Mouse (Mus musculus): Measurements from ENCODE around the gene Olfr694. TPM values are rescaled to one million over a fixed set of nuclear protein-coding genes. Genes with fewer than 3 reads are reported as not detected.
"Not testable (repeated sequence)": the region's sequence is repeated elsewhere in the genome, so short reads cannot be mapped to it uniquely, and the experiment has no call there.

The Olfr694 gene
- not detected in 2 replicates for polyA plus RNA-seq (2016; fragmentation: Nextera tagmentation; extraction: Ambion mirVana)

DNA sequence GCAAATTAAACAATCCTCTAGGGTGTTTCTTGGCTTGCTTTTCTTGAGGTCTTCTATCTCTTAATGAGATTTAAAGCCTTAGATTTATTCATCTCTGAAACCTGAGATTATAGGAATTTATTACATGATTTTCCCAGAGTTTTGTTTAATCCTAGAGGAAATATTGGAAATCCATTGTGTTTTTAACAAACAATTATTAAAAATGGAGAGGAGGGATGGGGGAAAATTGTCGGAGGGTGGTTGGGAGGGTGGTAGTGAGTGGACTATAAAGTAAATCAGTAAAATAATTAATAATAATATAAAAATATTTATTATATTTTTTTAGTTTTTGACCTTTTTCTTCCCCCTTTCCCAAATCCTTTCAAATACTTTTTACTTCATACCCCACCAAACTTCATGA, at the start of gene Olfr694:
Olfr694 (minus strand) TSS at position 101 of the 400 bp plus-strand sequence.
- ATAC-seq (ENCODE audit: low FRiP score, low read depth): no peak
- H3K4me3 ChIP-seq: no peak within 1 kb of the TSS
- no peaks in the 10 kb centered on the region for H3K4me1 ChIP-seq
- no peaks in the 10 kb centered on the region for H3K27me3 ChIP-seq
- H3K27ac ChIP-seq (replicated peaks): no peak within 1 kb of the TSS
- H3K9ac ChIP-seq (replicated peaks): no peak within 1 kb of the TSS
- H3K9me3 ChIP-seq: no peaks in the 10 kb centered on the region
- H3K36me3 ChIP-seq: no peaks in the 10 kb centered on the region
- 87% methylated on average over 1 of the region's 1 CpGs for WGBS
- no peak within 1 kb of the TSS for H3K4me2 ChIP-seq (replicated peaks)

DNA sequence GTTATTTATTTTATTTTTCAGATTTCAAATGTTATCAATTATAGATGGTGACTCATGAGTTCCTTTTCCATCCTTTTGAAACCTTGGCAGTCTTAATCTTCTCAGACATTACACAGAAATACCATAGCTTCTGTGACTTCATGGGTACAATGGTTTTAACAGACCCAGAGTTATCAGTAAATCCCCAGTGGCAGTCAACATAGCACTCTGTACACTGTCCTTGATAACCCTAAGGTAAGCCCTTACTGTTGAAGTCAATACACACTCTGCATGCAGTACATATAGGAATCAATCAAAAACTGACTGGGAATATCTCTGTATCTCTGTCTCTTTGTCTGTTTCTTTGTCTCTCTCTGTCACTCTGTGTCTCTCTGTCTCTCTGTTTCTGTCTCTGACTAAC, 45.4 kb upstream of the Olfr694 start:
- H3K9ac ChIP-seq (replicated peaks): no peak overlapping the region
- H3K9me3 ChIP-seq: no peaks in the 10 kb centered on the region
- no peaks in the 10 kb centered on the region for H3K27me3 ChIP-seq
- H3K27ac ChIP-seq (replicated peaks): no peak overlapping the region
- no peak for ATAC-seq (ENCODE audit: low FRiP score, low read depth)
- no peak overlapping the region for H3K4me3 ChIP-seq
- H3K36me3 ChIP-seq: no peaks in the 10 kb centered on the region
- no peak overlapping the region for H3K4me2 ChIP-seq (replicated peaks)
- no peaks in the 10 kb centered on the region for H3K4me1 ChIP-seq

DNA sequence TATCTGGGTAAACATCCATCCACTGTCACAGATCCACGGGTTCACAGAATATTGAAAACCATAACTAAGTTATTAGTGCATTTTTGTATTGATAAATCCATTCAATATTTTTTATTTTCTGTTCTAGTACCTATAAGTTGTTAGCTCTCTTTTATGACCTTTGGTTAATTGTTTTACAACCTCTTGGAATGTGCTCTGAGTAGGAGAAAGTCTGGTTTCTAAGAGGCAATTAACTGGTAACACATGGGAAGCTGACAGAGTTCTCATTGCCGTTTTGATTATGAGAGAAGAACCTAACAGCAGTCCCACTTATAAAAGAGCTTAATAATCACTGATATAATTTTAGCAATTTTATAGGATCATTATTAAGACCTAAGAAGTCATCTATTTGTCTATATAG, 42.1 kb upstream of the Olfr694 start:
- Histone ChIP-seq H3K27ac (replicated peaks) (no peak overlapping the region), H3K4me1 (no peaks in the 10 kb centered on the region), H3K9ac (replicated peaks) (no peak overlapping the region), H3K9me3 (no peaks in the 10 kb centered on the region), H3K36me3 (no peaks in the 10 kb centered on the region), H3K4me2 (replicated peaks) (no peak overlapping the region), H3K27me3 (no peaks in the 10 kb centered on the region), H3K4me3 (no peak overlapping the region)
- no peak for ATAC-seq (ENCODE audit: low FRiP score, low read depth)
- WGBS: 83% methylated on average over 2 of the region's 2 CpGs

DNA sequence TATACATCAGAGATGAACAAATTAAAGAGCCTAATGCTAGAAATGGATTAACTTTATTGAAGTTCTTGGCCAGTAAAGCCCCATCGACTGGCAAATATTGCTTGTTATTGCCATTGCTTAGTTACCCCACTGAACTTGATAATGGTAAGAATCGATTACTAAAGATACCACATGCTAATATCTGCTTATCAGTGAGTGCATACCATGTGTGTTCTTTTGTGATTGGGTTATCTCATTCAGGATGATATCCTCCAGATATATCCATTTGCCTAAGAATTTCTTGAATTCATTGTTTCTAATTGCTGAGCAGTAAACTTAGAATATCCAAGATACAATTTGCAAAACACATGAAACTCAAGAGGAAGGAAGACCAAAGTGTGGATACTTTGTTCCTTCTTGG, 34.0 kb upstream of the Olfr694 start:
- H3K4me3 ChIP-seq; H3K4me1 ChIP-seq; H3K9ac ChIP-seq (replicated peaks); H3K4me2 ChIP-seq (replicated peaks); H3K27me3 ChIP-seq; H3K9me3 ChIP-seq; ATAC-seq (ENCODE audit: low FRiP score, low read depth); H3K36me3 ChIP-seq; H3K27ac ChIP-seq (replicated peaks): not testable (repeated sequence)
- 91% methylated on average over 2 of the region's 2 CpGs for WGBS

DNA sequence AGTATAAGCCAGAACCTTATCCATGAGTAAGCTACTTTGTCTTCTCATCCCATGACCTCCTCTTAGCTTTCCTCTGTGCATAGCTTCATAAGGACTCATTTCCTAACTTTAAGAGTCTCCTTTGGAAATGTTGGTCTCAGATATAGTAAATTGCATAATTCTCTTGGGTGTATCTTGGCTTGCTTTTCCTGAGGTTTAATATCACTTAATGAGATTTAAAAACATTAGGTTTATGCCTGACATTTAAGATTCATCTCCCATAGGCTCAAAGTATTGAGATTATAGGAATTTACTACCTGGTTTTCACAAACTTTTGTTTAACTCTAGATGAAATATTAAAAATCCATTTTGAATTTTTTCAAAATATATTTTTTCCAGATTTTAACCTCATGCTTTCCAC, 24.7 kb upstream of the Olfr694 start, which contains the start of gene Olfr695:
Olfr695 (minus strand) TSS at position 101 of the 400 bp plus-strand sequence.
- no peak within 1 kb of the TSS for H3K9ac ChIP-seq (replicated peaks)
- H3K4me2 ChIP-seq (replicated peaks): no peak within 1 kb of the TSS
- no peaks in the 10 kb centered on the region for H3K36me3 ChIP-seq
- no peaks in the 10 kb centered on the region for H3K4me1 ChIP-seq
- no peak within 1 kb of the TSS for H3K4me3 ChIP-seq
- no peaks in the 10 kb centered on the region for H3K9me3 ChIP-seq
- H3K27me3 ChIP-seq: no peaks in the 10 kb centered on the region
- ATAC-seq (ENCODE audit: low FRiP score, low read depth): no peak
- H3K27ac ChIP-seq (replicated peaks): no peak within 1 kb of the TSS

DNA sequence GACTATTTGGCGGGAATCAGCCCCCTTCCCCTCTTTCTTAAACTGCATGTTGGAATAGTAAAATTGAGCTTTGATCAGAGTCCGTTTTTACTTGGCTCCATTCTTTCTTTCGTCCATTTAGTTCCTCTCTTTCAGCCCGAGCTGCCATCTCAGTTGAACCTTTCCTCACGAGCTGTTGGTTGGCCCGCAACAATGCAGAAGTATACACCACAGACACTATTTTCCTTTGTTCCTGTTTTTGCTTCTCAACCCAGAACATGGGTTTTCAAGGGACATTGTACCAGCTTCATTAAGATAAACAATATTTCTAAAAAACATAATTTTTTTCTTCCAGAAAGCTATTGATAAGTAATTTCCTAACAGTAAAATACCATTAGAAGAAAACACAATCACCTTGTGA, 19.8 kb upstream of the Olfr694 start:
- no peak overlapping the region for H3K4me2 ChIP-seq (replicated peaks)
- H3K9me3 ChIP-seq: no peaks in the 10 kb centered on the region
- H3K4me1 ChIP-seq: no peaks in the 10 kb centered on the region
- ATAC-seq (ENCODE audit: low FRiP score, low read depth): no peak
- no peaks in the 10 kb centered on the region for H3K36me3 ChIP-seq
- 84% methylated on average over 6 of the region's 6 CpGs for WGBS
- H3K4me3 ChIP-seq: no peak overlapping the region
- no peak overlapping the region for H3K9ac ChIP-seq (replicated peaks)
- H3K27ac ChIP-seq (replicated peaks): no peak overlapping the region
- H3K27me3 ChIP-seq: no peaks in the 10 kb centered on the region

DNA sequence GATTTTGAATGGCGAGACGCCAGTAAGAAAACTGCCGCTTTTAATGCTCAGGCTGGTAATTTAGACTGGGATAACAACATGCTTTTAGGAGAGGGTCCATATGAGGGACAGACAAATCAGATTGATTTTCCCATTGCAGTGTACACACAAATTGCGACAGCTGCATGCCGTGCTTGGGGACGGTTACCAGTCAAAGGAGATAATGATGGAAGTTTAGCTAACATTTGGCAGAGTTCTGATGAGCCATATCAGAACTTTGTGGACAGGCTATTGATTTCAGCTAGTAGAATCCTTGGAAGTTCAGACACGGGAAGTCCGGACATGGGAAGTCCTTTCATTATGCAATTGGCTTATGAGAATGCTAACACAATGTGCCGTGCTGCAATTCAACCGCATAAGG, 16.1 kb upstream of the Olfr694 start:
- not testable (repeated sequence) for H3K4me2 ChIP-seq (replicated peaks); H3K4me3 ChIP-seq; H3K4me1 ChIP-seq; ATAC-seq (ENCODE audit: low FRiP score, low read depth); H3K36me3 ChIP-seq; H3K27ac ChIP-seq (replicated peaks); H3K9ac ChIP-seq (replicated peaks); H3K27me3 ChIP-seq; H3K9me3 ChIP-seq
- WGBS: 83% methylated on average over 10 of the region's 10 CpGs

DNA sequence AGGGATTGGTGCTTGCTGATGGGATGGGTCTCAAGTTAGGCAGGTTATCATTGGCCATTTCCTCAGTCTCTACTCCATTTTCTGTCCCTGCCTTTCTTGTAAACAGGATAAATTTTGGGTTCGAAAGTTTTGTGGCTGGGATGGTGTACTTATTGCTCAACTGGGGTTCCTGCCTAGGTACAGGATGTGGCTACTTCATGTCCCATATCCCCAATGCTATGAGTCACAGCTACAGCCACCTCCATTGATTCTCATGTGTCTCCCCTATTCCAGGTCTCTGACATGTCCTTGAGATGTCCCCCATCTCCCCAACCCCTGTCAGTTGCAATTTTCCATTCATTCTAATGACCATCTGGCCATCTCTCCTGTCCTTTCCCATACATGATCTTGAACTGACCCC, 5.3 kb upstream of the Olfr694 start:
- H3K4me1 ChIP-seq: no peaks in the 10 kb centered on the region
- H3K9ac ChIP-seq (replicated peaks): no peak overlapping the region
- no peaks in the 10 kb centered on the region for H3K36me3 ChIP-seq
- no peak overlapping the region for H3K4me3 ChIP-seq
- no peak overlapping the region for H3K27ac ChIP-seq (replicated peaks)
- ATAC-seq (ENCODE audit: low FRiP score, low read depth): no peak
- H3K27me3 ChIP-seq: no peaks in the 10 kb centered on the region
- 0 out of 2 replicates have a peak, but pooled peaks cover 6% of the 10 kb centered on the region for H3K9me3 ChIP-seq
- no peak overlapping the region for H3K4me2 ChIP-seq (replicated peaks)
- WGBS: 71% methylated on average over 1 of the region's 1 CpGs

DNA sequence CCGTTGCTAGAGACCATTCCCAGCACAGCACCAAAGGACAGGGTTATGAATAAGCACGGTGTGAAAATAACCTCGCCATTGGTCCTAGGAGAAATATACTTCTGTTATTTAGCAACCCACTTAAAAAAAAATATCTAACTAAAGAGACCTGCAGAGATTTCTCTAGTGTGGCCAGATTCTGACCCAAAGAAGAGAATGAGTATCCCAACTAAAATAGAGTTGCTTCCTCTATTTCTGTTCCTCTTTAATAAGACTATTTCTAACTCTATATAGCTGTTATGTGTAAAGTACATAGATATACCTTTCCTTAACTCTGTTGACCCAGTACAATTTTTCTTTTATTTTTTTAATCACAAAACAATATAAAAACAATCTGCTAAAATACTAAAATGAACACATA, 1.4 kb upstream of the Olfr694 start:
- Histone ChIP-seq H3K9ac (replicated peaks) (no peak overlapping the region), H3K4me1 (no peaks in the 10 kb centered on the region), H3K4me2 (replicated peaks) (no peak overlapping the region), H3K27ac (replicated peaks) (no peak overlapping the region), H3K4me3 (no peak overlapping the region), H3K36me3 (no peaks in the 10 kb centered on the region), H3K27me3 (no peaks in the 10 kb centered on the region), H3K9me3 (no peaks in the 10 kb centered on the region)
- ATAC-seq (ENCODE audit: low FRiP score, low read depth): no peak
- 88% methylated on average over 3 of the region's 3 CpGs for WGBS

DNA sequence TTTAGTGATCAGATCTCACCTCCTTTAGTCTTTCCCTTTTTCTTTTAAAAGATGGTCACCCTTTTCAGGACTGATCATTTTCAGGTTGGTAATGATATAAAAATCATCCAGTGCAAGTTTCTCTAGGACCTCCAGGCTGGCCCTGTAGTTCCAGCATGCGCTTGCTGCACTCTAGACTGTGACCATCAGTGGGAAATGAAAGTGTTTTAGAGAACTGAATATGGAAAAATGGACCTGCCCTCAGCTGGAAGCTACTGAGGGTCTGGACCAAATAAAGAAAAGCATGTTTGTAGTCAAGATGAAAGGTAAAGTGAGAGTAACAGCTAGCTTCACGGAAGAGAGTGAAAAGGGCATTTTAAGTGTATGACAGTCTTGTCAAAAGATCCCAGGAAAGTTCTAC, 6.2 kb downstream of the Olfr694 start:
- no peak overlapping the region for H3K27ac ChIP-seq (replicated peaks)
- H3K4me2 ChIP-seq (replicated peaks): no peak overlapping the region
- no peaks in the 10 kb centered on the region for H3K4me1 ChIP-seq
- no peaks in the 10 kb centered on the region for H3K9me3 ChIP-seq
- 88% methylated on average over 2 of the region's 2 CpGs for WGBS
- ATAC-seq (ENCODE audit: low FRiP score, low read depth): no peak
- H3K4me3 ChIP-seq: no peak overlapping the region
- H3K9ac ChIP-seq (replicated peaks): no peak overlapping the region
- H3K27me3 ChIP-seq: no peaks in the 10 kb centered on the region
- H3K36me3 ChIP-seq: no peaks in the 10 kb centered on the region

DNA sequence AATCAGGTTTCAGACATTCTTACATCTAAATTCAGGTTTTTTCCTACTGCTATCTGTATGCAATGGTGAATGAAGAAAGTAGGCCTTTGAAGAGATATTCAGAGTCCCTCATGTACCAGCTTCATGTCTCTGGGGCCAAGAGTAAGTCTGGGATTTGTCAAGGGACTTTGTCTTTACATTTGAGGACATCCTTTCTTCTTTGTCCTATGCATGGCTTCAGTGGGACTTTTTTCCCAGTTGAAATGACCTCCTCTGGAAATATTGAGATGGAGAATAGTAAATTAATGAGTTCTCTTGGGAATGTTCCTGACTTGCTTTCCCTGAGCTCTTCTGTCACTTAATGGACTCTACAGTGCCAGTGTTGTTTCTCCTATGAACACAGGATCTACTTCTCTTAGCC, 11.1 kb downstream of the Olfr694 start, which contains the start of gene Olfr693:
Olfr693 (minus strand) TSS at position 101 of the 400 bp plus-strand sequence.
- Histone ChIP-seq H3K27ac (replicated peaks) (no peak within 1 kb of the TSS), H3K4me2 (replicated peaks) (no peak within 1 kb of the TSS), H3K27me3 (no peaks in the 10 kb centered on the region), H3K9me3 (no peaks in the 10 kb centered on the region), H3K36me3 (no peaks in the 10 kb centered on the region), H3K4me3 (no peak within 1 kb of the TSS), H3K4me1 (no peaks in the 10 kb centered on the region), H3K9ac (replicated peaks) (no peak within 1 kb of the TSS)
- no peak for ATAC-seq (ENCODE audit: low FRiP score, low read depth)

DNA sequence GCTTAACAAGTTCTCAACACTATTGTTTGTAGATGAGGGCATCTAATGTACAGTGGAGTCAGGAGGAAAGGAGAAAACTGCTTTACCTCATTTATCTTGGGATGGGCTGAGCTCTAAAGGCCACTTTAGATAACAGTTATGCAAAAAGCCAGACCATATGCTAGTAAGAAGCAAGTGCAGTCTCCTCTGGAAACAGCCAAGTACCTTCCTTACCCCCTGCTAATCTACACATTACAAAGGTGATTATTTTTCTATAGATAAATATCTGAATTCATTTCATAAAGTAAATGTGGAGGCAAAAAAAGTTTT, 39.3 kb downstream of the Olfr694 start:
- Histone ChIP-seq H3K36me3 (no peaks in the 10 kb centered on the region), H3K4me3 (no peak overlapping the region), H3K27ac (replicated peaks) (no peak overlapping the region), H3K4me2 (replicated peaks) (no peak overlapping the region), H3K4me1 (no peaks in the 10 kb centered on the region), H3K9me3 (no peaks in the 10 kb centered on the region), H3K9ac (replicated peaks) (no peak overlapping the region), H3K27me3 (no peaks in the 10 kb centered on the region)
- no peak for ATAC-seq (ENCODE audit: low FRiP score, low read depth)

DNA sequence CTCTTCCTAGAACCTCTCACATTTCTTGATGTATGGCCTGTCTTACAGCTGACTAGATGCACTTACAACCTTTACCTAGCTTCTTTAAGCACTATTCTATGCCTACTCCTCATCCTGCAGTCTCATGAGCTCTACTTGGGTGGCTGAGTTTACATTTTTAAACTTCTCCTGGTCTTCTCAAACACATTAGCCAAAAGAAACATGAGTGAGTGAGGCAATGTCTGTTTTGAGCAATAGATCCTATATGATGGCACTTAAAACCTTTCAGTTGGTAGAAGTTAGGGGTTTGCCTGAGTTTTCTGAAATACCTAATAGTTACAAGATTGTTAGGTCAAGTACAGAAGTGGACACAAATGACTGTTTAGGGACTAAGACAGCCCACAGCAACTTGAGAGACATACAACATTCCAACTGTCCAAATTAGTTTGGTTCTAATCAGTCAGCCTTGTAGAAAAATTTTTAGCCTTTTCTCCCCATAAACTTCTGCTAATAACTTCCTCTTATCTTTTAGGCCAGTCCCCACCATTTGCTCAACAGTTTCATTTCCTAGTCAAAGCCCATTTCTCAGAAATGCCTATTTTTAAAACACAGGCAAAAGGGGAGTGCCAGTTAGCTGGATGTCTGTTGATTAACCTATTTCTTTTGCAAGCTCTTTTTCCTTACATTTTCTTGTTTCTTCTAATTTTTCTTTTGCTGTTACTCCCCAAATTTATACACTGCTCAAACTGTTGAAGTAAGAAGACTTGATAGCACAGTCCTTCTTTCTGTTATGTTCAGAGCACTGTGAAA, 39.9 kb downstream of the Olfr694 start:
- no peak overlapping the region for H3K4me3 ChIP-seq
- no peaks in the 10 kb centered on the region for H3K27me3 ChIP-seq
- H3K4me1 ChIP-seq: no peaks in the 10 kb centered on the region
- ATAC-seq (ENCODE audit: low FRiP score, low read depth): no peak
- no peaks in the 10 kb centered on the region for H3K9me3 ChIP-seq
- H3K9ac ChIP-seq (replicated peaks): no peak overlapping the region
- no peak overlapping the region for H3K27ac ChIP-seq (replicated peaks)
- no peaks in the 10 kb centered on the region for H3K36me3 ChIP-seq
- no peak overlapping the region for H3K4me2 ChIP-seq (replicated peaks)

Data from midbrain, embryonic 12.5 days (tissue).